Mouse (Mus musculus) hindbrain, postnatal 0 days (tissue): ENCODE measurements around the gene Sec24d. TPM values are rescaled to one million over a fixed set of nuclear protein-coding genes. Genes with fewer than 3 reads are reported as not detected.

Experiments used
- ATAC-seq: fragments of 200-750 bp; cut with Nextera tagmentation; 2 replicates; pipeline ENCODE4 v1.8.0; 2017; ENCODE audit warnings: mild to moderate bottlenecking, moderate TSS enrichment, moderate library complexity
- DNase-seq: peaks from one replicate; pipeline ENCODE4 v3.0.0-alpha.2; 2015; ENCODE audit warnings: low spot score
- H3K27ac ChIP-seq: fragments of 300-500 bp; sonication (generic); 2 replicates; pipeline ENCODE4 v1.5.1; 2014; ENCODE audit warnings: mild to moderate bottlenecking
- H3K27me3 ChIP-seq: fragments of 300-500 bp; sonication (generic); 2 replicates; pipeline ENCODE4 v1.6.1; 2014; ENCODE audit warnings: low read length, mixed read lengths; ENCODE audit not compliant: insufficient read depth
- H3K36me3 ChIP-seq: fragments of 300-500 bp; sonication (generic); 2 replicates; pipeline ENCODE4 v1.6.1; 2014; ENCODE audit warnings: low read length, mixed read lengths; ENCODE audit not compliant: insufficient read depth
- H3K4me1 ChIP-seq: fragments of 300-500 bp; sonication (generic); 2 replicates; pipeline ENCODE4 v1.6.1; 2014; ENCODE audit warnings: antibody characterized with exemption, low read length, mixed read lengths; ENCODE audit not compliant: insufficient read depth
- H3K4me2 ChIP-seq: fragments of 300-500 bp; sonication (generic); 2 replicates; pipeline ENCODE4 v1.6.1; 2014; ENCODE audit warnings: low read depth, mild to moderate bottlenecking, low read length, moderate library complexity, mixed read lengths
- H3K4me3 ChIP-seq: fragments of 300-500 bp; sonication (generic); 2 replicates; pipeline ENCODE4 v1.5.1; 2014; ENCODE audit warnings: low read length
- H3K9ac ChIP-seq: fragments of 300-500 bp; sonication (generic); replicated peaks from 2 replicates; pipeline ENCODE4 v1.6.1; 2014; ENCODE audit warnings: mild to moderate bottlenecking, low read length, moderate library complexity, mixed read lengths
- H3K9me3 ChIP-seq: fragments of 300-500 bp; sonication (generic); 2 replicates; pipeline ENCODE4 v1.6.1; 2016; ENCODE audit warnings: low read length, mixed read lengths
- CTCF ChIP-seq: IDR thresholded peaks from 2 replicates; pipeline ENCODE4 v1.5.1; 2016; ENCODE audit warnings: antibody characterized with exemption, control low read depth, low read depth
- WGBS: fragments of 180-500 bp; shearing (Covaris S2); extraction: QIAGEN DNeasy Blood & Tissue Kit; methylation state at CpG from one replicate; pipeline ENCODE4 v1.1.7; 2014; 5-methylcytosine and 5-hydroxymethylcytosine counted together
- polyA plus RNA-seq: library from polyadenylated mRNA; unstranded; fragments of >200 nt; fragmentation: Nextera tagmentation; extraction: Ambion mirVana; gene quantifications from 2 replicates; pipeline ENCODE4 v1.2.1, GENCODE M21; 2015
- total RNA-seq: library from RNA; depleted of rRNA; stranded (reverse); fragments of >200 nt; gene quantifications from 2 replicates; pipeline ENCODE4 v1.2.3, GENCODE M21; 2014

Gene Sec24d
- total and polyA plus RNA-seq, 2 experiments from 2014 or later: 11.9 to 28.9 TPM

DNA sequence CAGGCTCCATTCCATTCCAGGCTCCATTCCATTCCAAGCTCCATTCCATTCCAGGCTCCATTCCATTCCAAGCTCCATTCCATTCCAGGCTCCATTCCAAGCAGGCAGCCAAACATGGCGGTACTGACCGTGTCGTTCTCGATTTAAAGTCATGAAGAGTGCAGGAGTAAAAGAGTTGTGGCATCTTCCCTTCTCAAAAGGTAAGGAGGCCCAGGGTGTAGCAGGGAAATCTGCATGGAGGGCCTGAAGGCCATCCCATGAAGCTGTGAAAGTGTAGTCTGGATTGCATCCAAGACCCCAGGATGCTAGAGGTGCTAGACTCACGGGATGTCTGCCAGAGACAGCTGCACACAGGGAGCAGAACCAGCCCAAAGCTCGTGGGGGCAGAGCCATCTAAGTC is 2.5 kb upstream of the Sec24d start:
- H3K4me2 ChIP-seq: peak overlapping the region; percentile 40
- H3K4me3 ChIP-seq: peak overlapping the region; percentile 27
- WGBS: 47% methylated on average over 6 of the region's 6 CpGs

DNA sequence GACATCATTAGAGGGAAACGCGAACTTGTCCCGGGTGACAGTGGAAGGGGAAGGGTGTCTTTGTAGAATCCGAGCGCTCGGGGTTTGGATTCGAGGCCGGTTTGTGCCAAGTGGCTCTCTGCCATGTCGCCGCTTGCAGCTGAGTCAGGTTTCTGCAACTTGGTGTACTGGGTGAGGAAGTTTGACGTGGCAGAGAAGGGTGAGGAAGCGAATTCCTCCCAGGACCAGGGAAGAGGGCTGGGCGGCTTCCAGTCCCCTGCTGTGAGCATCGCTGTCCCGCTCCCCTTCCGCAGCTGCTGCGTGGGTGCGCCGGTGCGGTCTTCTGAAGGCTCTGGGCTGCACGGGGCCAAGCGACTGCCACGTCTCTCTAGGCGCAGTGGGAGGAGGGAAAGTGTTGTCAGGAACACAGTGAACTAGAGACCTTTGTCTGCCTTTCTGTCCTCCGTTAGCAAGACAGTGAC is 516 bp downstream of the Sec24d start:
- 1% methylated on average over 25 of the region's 25 CpGs for WGBS
- Histone ChIP-seq H3K9me3 (no peaks in the 10 kb centered on the region), H3K4me2 (peak overlapping the region; percentile 85), H3K27ac (peak overlapping the region; percentile 66; the same call in 1 of the 2 replicates), H3K4me1 (no peaks in the 10 kb centered on the region), H3K4me3 (peak overlapping the region; percentile 73), H3K27me3 (0 out of 2 replicates have a peak, but pooled peaks cover 5% of the 10 kb centered on the region), H3K9ac (peak overlapping the region; percentile 56), H3K36me3 (peaks cover 4% of the 10 kb centered on the region; the same call in 1 of the 2 replicates)
- ATAC-seq (peak; percentile 50), DNase-seq (peak; percentile 55)
- no peak for TF ChIP-seq CTCF

More for the DNA sequence above, 2.5 kb upstream of the Sec24d start:
- no peaks in the 10 kb centered on the region for H3K4me1 ChIP-seq
- no peak for TF ChIP-seq CTCF
- H3K27ac ChIP-seq: no peak overlapping the region
- DNase-seq (peak; percentile 32), ATAC-seq (no peak)
- H3K36me3 ChIP-seq: no peaks in the 10 kb centered on the region
- no peak overlapping the region for H3K9ac ChIP-seq
- 0 out of 2 replicates have a peak, but pooled peaks cover 2% of the 10 kb centered on the region for H3K27me3 ChIP-seq
- no peaks in the 10 kb centered on the region for H3K9me3 ChIP-seq

DNA sequence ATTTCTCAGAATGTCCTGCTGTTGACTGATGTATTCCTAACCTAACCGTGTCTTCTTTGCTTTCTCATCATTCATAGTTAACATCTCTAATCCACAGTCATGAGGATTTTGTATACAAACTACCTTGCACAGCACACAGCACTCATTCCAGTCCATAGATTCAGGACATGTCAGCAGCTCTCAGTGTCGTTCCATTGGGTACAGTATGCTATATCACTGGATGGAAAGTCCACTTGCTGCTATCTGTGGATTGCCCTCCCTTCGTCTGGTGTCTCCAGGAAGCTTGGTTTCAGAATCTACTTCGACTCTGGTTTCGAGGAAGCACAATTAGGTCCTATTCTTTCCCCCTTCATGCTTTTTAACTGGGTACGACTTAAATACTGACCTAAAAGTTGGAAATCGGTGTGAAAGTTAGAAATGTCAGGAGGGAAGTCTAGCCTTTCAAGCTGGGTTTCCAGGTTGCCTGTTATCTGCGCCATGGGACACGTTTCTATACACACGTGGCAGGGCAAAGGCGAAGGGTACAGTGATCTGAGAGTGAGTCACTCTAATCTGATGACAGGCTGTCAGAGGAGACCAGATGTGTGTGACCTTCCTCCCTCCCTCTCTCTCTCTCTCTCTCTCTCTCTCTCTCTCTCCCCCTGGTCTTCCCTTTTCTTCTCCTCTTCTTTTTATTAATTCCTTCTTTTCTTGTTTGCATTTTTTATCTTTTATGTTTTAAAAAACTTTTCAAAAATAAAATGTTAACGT is 15.8 kb downstream of the Sec24d start:
- Histone ChIP-seq H3K27ac (no peak overlapping the region), H3K36me3 (peaks cover 6% of the 10 kb centered on the region; the same call in 1 of the 2 replicates), H3K4me3 (no peak overlapping the region), H3K27me3 (no peaks in the 10 kb centered on the region), H3K4me1 (no peaks in the 10 kb centered on the region), H3K9me3 (no peaks in the 10 kb centered on the region), H3K4me2 (no peak overlapping the region), H3K9ac (no peak overlapping the region)
- ATAC-seq: no peak
- no peak for TF ChIP-seq CTCF
- no peak for DNase-seq
- 91% methylated on average over 12 of the region's 12 CpGs for WGBS

DNA sequence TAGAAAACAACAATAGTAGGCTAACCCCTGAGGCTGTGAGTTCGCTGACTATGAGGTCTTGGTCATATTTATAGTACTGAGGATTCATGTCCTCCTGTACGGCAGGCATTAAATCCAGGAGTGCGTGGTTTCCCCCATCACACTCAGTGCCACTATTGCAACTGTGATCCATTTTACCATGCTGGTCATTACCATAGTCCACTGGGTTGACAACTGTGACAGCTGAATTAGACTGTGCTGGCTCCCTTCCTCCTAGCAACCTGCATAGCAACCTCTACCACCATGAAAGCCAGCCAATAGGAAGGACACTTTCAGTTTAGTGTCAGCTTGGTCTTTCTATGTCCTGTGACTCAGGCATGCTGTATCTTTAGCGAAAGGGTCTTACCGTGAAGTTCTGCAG is 17.0 kb downstream of the Sec24d start:
- no peak for DNase-seq
- Histone ChIP-seq H3K4me3 (no peak overlapping the region), H3K4me2 (no peak overlapping the region), H3K27ac (no peak overlapping the region), H3K9ac (no peak overlapping the region), H3K9me3 (no peaks in the 10 kb centered on the region), H3K27me3 (no peaks in the 10 kb centered on the region), H3K36me3 (peaks cover 6% of the 10 kb centered on the region; the same call in 1 of the 2 replicates), H3K4me1 (no peaks in the 10 kb centered on the region)
- 92% methylated on average over 5 of the region's 5 CpGs for WGBS
- TF ChIP-seq CTCF: no peak
- 0 out of 2 replicates have a peak, but pooled peaks have one; percentile 38 for ATAC-seq

DNA sequence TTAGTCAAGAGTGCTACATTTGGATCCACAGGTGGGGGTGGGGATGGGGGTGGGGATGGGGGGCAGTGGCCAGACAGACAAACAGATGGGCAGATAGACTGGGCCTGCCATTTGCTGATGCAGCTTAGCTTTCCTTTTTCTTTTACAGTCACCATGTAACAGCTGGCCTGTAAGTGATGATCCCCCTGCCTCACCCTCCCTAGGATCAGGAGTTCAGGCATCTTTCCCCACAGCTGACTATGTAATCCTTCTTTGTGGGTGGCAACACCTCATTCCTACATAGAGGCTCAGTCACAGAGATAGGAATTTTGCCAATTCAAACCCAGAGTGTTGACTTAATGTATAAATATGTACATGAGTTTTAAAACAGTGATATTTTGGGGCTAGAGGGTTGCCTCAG is 18.4 kb downstream of the Sec24d start:
- DNase-seq (no peak), ATAC-seq (no peak)
- H3K27me3 ChIP-seq: no peaks in the 10 kb centered on the region
- no peak overlapping the region for H3K9ac ChIP-seq
- no peak overlapping the region for H3K4me2 ChIP-seq
- H3K4me3 ChIP-seq: no peak overlapping the region
- H3K36me3 ChIP-seq: peaks cover 1% of the 10 kb centered on the region; the same call in 1 of the 2 replicates
- no peaks in the 10 kb centered on the region for H3K4me1 ChIP-seq
- no peak overlapping the region for H3K27ac ChIP-seq
- TF ChIP-seq CTCF: no peak
- no peaks in the 10 kb centered on the region for H3K9me3 ChIP-seq

DNA sequence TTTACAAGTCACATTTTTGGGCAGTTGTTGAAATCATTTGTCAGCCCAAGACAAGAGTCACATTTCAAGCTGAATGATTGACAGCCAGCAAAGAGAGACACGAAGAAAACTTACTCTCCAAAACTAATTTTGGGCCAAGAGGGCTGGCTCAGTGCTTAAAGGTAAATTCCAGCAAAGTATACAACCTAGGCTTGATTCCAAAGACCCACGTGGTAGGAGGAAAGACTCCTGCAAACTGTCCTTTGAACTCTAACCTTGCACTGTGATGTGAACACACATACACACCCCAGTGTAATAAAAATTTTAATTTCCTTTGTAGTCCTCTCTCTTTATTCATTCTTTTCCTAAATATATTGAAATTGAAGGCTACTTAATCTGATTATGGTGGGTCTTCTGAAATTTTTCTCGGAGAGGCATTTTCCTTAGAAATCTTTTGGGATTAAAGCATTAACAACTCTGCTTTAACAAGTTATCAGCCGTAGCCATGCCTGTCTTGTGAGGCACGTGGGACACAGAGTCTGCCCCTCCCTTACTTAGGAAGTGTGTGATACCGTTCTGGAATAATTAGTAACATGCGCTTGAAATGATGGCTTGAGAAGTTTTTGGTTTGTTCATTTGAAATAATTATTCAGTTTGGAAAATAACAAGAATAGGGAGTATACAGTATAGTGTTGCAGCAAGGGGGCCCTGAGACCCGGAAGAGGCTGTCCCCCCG is 21.8 kb downstream of the Sec24d start:
- no peak for DNase-seq
- no peak for TF ChIP-seq CTCF
- Histone ChIP-seq H3K4me3 (no peak overlapping the region), H3K27me3 (no peaks in the 10 kb centered on the region), H3K9ac (no peak overlapping the region), H3K9me3 (no peaks in the 10 kb centered on the region), H3K4me2 (no peak overlapping the region), H3K36me3 (no peaks in the 10 kb centered on the region; the same call in 1 of the 2 replicates), H3K27ac (no peak overlapping the region), H3K4me1 (no peaks in the 10 kb centered on the region)
- WGBS: 54% methylated on average over 9 of the region's 9 CpGs
- no peak for ATAC-seq
